Mouse (Mus musculus) lung, postnatal 0 days (tissue): ENCODE data around the gene Zfp292.

ENCODE experiments used
- CTCF ChIP-seq: IDR thresholded peaks from 2 replicates; pipeline ENCODE4 v1.5.1; 2016; ENCODE audit warnings: antibody characterized with exemption, mild to moderate bottlenecking
- EP300 ChIP-seq: IDR thresholded peaks from 2 replicates; pipeline ENCODE4 v1.6.1; 2016; ENCODE audit warnings: antibody characterized with exemption, mild to moderate bottlenecking, control low read depth

GRCm38 (mm10) chr4:34819904-34820303 lies 62.9 kb downstream of the Zfp292 start:
- TF ChIP-seq CTCF (no peak), EP300 (no peak)
